Mouse (Mus musculus) monocyte, adult 5-6 weeks (primary cell): ENCODE data around the gene Klf15. TPM values are rescaled to one million over a fixed set of nuclear protein-coding genes. Genes with fewer than 3 reads are reported as not detected.

ENCODE experiments used
- ATAC-seq: fragments of 153-309, 156-312 bp; replicated peaks from 2 replicates; pipeline ENCODE4 v1.8.0; 2017; ENCODE audit warnings: mild to moderate bottlenecking; ENCODE audit not compliant: low TSS enrichment, insufficient number of reproducible peaks, severe bottlenecking, poor library complexity, low FRiP score
- total RNA-seq: library from RNA; stranded (forward); fragments of 200-1000, 200-491, 200-594 nt; gene quantifications from 3 replicates; pipeline ENCODE4 v1.2.3, GENCODE M21; 2017

The Klf15 gene
- total RNA-seq, result not detected in 3 replicates

GRCm38 (mm10) chr6:90462181-90462706 lies at the start of gene Klf15:
Gene Klf15, plus strand, starts transcription at chr6:90462576.
- ATAC-seq, result no peak

- ATAC-seq, result peak; percentile 68
These were observed 39.8 kb upstream of the Klf15 start for GRCm38 (mm10) chr6:90422565-90422964.

GRCm38 (mm10) chr6:90425361-90425760 lies 37.0 kb upstream of the Klf15 start:
- no peak for ATAC-seq

- ATAC-seq, result no peak
These were observed 36.4 kb upstream of the Klf15 start for GRCm38 (mm10) chr6:90426003-90426402.

- ATAC-seq, result no peak
These were observed 33.9 kb upstream of the Klf15 start, which contains the start of gene Cfap100 for GRCm38 (mm10) chr6:90428380-90428974. Gene Cfap100, minus strand, starts transcription at chr6:90428797.

GRCm38 (mm10) chr6:90429911-90430310 lies 32.5 kb upstream of the Klf15 start:
- no peak for ATAC-seq

GRCm38 (mm10) chr6:90431487-90431886 lies 30.9 kb upstream of the Klf15 start:
- ATAC-seq, result no peak

GRCm38 (mm10) chr6:90434687-90435086 lies 27.7 kb upstream of the Klf15 start:
- ATAC-seq, result no peak

GRCm38 (mm10) chr6:90435195-90435618 lies 27.2 kb upstream of the Klf15 start:
- 0 out of 2 replicates have a peak, but pooled peaks have one; percentile 40 for ATAC-seq

- ATAC-seq, result no peak
These were observed 26.0 kb upstream of the Klf15 start for GRCm38 (mm10) chr6:90436192-90436907.

- no peak for ATAC-seq
These were observed 25.3 kb upstream of the Klf15 start for GRCm38 (mm10) chr6:90437041-90437440.

GRCm38 (mm10) chr6:90446883-90447282 lies 15.5 kb upstream of the Klf15 start:
- ATAC-seq, result no peak

- no peak for ATAC-seq
These were observed 12.2 kb upstream of the Klf15 start for GRCm38 (mm10) chr6:90450179-90450578.

- no peak for ATAC-seq
These were observed 11.7 kb upstream of the Klf15 start for GRCm38 (mm10) chr6:90450697-90451096.

GRCm38 (mm10) chr6:90451512-90451911 lies 10.9 kb upstream of the Klf15 start:
- no peak for ATAC-seq

GRCm38 (mm10) chr6:90452603-90453002 lies 9.8 kb upstream of the Klf15 start:
- ATAC-seq, result no peak

GRCm38 (mm10) chr6:90453751-90454150 lies 8.6 kb upstream of the Klf15 start:
- no peak for ATAC-seq

- no peak for ATAC-seq
These were observed 5.0 kb upstream of the Klf15 start for GRCm38 (mm10) chr6:90457421-90457820.

- ATAC-seq, result no peak
These were observed 1.2 kb upstream of the Klf15 start for GRCm38 (mm10) chr6:90461181-90461580.

GRCm38 (mm10) chr6:90461771-90462170 lies 605 bp upstream of the Klf15 start:
- ATAC-seq, result no peak
